Mouse (Mus musculus) cortical plate, adult 2 months (tissue): ENCODE data around the gene Plg.

Source experiments
- CTCF ChIP-seq: fragments of 200-500 bp; IDR thresholded peaks from 2 replicates; pipeline ENCODE4 v1.5.1; 2011; ENCODE audit warnings: mild to moderate bottlenecking, control low read depth, low read length; ENCODE audit not compliant: insufficient read depth; ENCODE audit errors: extremely low read depth
- POLR2A ChIP-seq: fragments of 200-500 bp; IDR thresholded peaks from 2 replicates; pipeline ENCODE4 v1.6.1; 2011; ENCODE audit warnings: mild to moderate bottlenecking, low read length, control low read depth; ENCODE audit not compliant: insufficient read depth; ENCODE audit errors: extremely low read depth

DNA sequence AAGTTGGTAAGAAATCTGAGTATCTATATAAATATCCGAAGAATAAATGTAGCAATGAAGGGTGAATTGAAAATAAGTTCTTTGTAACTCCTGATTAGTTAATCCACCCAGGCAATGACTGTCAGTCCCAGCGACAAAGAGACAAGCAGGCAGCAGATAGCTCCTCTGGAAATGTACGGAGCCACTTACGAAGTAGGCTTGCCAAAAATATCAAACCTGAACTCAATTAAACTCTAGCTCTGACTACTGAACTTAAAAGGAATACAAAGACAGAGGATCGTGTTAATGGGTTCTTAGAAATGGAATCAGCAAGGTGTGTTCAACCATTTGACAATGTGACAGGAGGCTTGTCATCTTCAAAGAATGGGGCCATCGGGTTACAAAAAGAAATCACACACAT, 75.3 kb downstream of the Plg start:
- no peak for TF ChIP-seq CTCF
- TF ChIP-seq POLR2A = no peak
